Mouse (Mus musculus) limb, embryonic 10.5 days (tissue): Measurements from ENCODE around the gene Adarb1. TPM values are rescaled to one million over a fixed set of nuclear protein-coding genes. Genes with fewer than 3 reads are reported as not detected.

ENCODE experiments used
- DNase-seq: peaks from one replicate; pipeline ENCODE4 v3.0.0-alpha.2; 2017; ENCODE audit warnings: low spot score
- H3K27ac ChIP-seq: fragments of 300-500 bp; sonication (generic); 2 replicates; pipeline ENCODE4 v1.5.1; 2016; ENCODE audit warnings: mild to moderate bottlenecking
- H3K27me3 ChIP-seq: fragments of 300-500 bp; sonication (generic); 2 replicates; pipeline ENCODE4 v1.6.1; 2016; ENCODE audit warnings: low read depth, mild to moderate bottlenecking; ENCODE audit not compliant: poor library complexity, severe bottlenecking
- H3K36me3 ChIP-seq: fragments of 300-500 bp; sonication (generic); 2 replicates; pipeline ENCODE4 v1.6.1; 2016; ENCODE audit warnings: mild to moderate bottlenecking, moderate library complexity
- H3K4me1 ChIP-seq: fragments of 300-500 bp; sonication (generic); 2 replicates; pipeline ENCODE4 v1.6.1; 2016
- H3K4me3 ChIP-seq: fragments of 300-500 bp; sonication (generic); 2 replicates; pipeline ENCODE4 v1.5.1; 2016; ENCODE audit warnings: mild to moderate bottlenecking, moderate library complexity
- H3K9me3 ChIP-seq: fragments of 300-500 bp; sonication (generic); replicated peaks from 2 replicates; pipeline ENCODE4 v1.6.1; 2016; ENCODE audit warnings: mild to moderate bottlenecking
- WGBS: fragments of 180-500 bp; shearing (Covaris S2); methylation state at CpG from one replicate; pipeline ENCODE4 v1.1.7; 2016; 5-methylcytosine and 5-hydroxymethylcytosine counted together
- polyA plus RNA-seq: library from polyadenylated mRNA; unstranded; fragments of >200 nt; fragmentation: Nextera tagmentation; extraction: Ambion mirVana; gene quantifications from 2 replicates; pipeline ENCODE4 v1.2.1, GENCODE M21; 2016

The Adarb1 gene
- polyA plus RNA-seq, 1 experiment from 2014 or later: 4.9 TPM

DNA sequence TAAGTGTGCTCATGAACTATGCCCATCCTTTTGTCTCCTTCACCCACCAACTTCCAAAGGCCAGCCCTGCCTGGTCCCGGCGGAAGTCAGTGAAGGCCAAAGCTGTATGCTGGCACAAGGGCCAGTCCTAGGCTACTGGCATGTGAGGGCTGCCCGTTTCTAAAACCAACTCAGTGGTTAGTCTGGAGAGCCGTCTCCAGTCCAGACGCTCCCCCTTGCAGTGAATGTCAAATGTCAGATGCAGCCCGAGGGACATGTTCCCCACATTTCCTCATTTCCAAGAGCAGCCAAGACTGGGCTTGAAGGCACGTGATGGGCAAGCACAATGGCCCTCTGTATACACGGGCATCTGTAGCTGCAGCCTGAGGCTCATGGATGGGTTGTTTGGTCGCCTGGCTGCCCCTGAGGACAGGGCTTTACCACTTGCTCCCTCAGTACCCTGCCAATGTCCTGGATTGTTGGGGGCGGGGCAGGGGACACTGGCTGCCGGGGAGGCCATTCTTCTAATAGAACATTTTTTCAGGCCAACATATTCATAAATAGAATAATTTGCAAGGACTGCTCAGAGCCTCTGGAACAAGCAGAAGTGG, 174.4 kb downstream of the Adarb1 start:
- no peak for DNase-seq
- Histone ChIP-seq H3K27ac (no peak overlapping the region), H3K4me3 (no peak overlapping the region), H3K27me3 (no peaks in the 10 kb centered on the region), H3K36me3 (no peaks in the 10 kb centered on the region), H3K4me1 (peaks cover 9% of the 10 kb centered on the region; the same call in 1 of the 2 replicates), H3K9me3 (no peaks in the 10 kb centered on the region)
- 85% methylated on average over 11 of the region's 11 CpGs for WGBS

DNA sequence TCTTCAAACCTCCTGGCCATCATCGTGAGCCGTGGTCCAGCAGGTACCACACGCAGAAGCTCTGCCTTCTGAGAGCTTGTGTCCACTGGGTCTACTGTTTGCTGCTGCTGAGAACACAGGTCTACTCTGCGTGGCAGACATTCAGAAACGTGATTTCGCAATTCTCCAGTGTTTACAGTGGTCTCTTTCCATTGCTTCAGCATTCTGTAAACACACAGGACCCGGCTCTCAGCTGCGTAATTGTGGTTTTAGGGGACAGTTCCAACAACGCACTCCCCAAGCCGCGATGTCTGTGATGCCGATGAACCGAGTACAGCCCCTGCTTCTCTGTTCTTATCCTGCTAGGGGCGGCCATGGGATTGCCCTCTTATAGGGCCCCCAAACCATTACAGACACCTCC, 175.2 kb downstream of the Adarb1 start:
- WGBS: 91% methylated on average over 14 of the region's 14 CpGs
- no peaks in the 10 kb centered on the region for H3K27me3 ChIP-seq
- peaks cover 6% of the 10 kb centered on the region; the same call in 1 of the 2 replicates for H3K4me1 ChIP-seq
- no peak for DNase-seq
- no peaks in the 10 kb centered on the region for H3K36me3 ChIP-seq
- H3K27ac ChIP-seq: no peak overlapping the region
- no peak overlapping the region for H3K4me3 ChIP-seq
- no peaks in the 10 kb centered on the region for H3K9me3 ChIP-seq

DNA sequence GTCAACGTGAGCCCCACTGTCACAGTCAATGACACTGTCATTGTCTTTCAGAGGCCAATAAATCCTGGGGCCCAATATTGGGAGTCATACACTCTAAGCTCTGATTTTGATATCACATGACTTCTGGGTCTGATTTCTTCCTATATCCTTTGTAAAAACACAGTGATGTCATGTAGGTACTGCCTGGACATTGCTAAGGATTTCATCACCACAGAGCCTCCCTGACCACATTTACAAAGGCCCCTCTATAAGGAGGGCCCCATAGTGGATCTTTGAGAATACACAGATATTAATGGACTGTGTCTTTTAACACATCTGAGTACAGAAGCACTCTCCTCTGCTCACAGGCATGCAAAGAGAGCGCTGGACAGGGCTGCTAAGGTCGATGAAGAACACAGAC, 175.7 kb downstream of the Adarb1 start:
- H3K27me3 ChIP-seq: no peaks in the 10 kb centered on the region
- H3K4me3 ChIP-seq: no peak overlapping the region
- H3K36me3 ChIP-seq: no peaks in the 10 kb centered on the region
- DNase-seq: no peak
- no peaks in the 10 kb centered on the region for H3K9me3 ChIP-seq
- H3K27ac ChIP-seq: no peak overlapping the region
- 78% methylated on average over 3 of the region's 3 CpGs for WGBS
- H3K4me1 ChIP-seq: peaks cover under 1% of the 10 kb centered on the region; the same call in 1 of the 2 replicates

DNA sequence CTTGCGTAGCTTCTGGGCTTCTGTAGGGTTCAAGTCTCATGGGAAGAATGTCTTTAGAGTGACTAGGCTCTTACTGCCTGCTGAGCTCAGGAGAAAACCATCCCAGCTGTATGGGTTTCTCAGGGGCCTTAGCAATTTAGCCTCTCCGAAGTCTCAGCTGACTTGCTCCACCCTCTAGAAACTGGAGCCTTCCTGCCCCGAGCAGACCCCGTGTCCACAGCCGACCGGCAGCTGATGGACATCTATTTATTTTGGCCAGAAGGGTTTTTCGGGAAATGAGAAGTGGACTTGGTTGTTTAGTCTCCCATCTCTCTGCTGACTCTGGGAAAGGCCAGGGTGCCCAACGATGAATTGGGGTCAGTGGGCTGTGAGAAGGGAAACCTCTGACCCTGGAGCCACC, 177.3 kb downstream of the Adarb1 start:
- no peak overlapping the region for H3K4me3 ChIP-seq
- H3K36me3 ChIP-seq: no peaks in the 10 kb centered on the region
- WGBS: 90% methylated on average over 8 of the region's 8 CpGs
- H3K4me1 ChIP-seq: peaks cover 2% of the 10 kb centered on the region
- H3K9me3 ChIP-seq: no peaks in the 10 kb centered on the region
- H3K27ac ChIP-seq: no peak overlapping the region
- H3K27me3 ChIP-seq: no peaks in the 10 kb centered on the region
- DNase-seq: no peak

Other genes starting within 250 kb of the Adarb1 start
- gene Pofut2, start 159.1 kb downstream of the Adarb1 start, polyA plus RNA-seq: 72.9 and 83.3 TPM in 2 replicates
- 51.0 and 51.8 TPM in 2 replicates for gene Fam207a, start 97.5 kb upstream of the Adarb1 start, polyA plus RNA-seq
- gene Itgb2, start 112.0 kb upstream of the Adarb1 start, polyA plus RNA-seq: 0.75 and 0.85 TPM in 2 replicates
- gene Pttg1ip, start 163.4 kb upstream of the Adarb1 start, polyA plus RNA-seq: 64.0 and 73.7 TPM in 2 replicates
- 400 and 420 TPM in 2 replicates for gene Sumo3, start 187.8 kb upstream of the Adarb1 start, polyA plus RNA-seq
- 1.6 and 1.7 TPM in 2 replicates for gene Gm49325, start 187.9 kb upstream of the Adarb1 start, polyA plus RNA-seq
- 98.4 and 104 TPM in 2 replicates for gene Ube2g2, start 204.0 kb upstream of the Adarb1 start, polyA plus RNA-seq